18 mouse cellular contexts compared by ENCODE assay signal in the genomic region with DNA sequence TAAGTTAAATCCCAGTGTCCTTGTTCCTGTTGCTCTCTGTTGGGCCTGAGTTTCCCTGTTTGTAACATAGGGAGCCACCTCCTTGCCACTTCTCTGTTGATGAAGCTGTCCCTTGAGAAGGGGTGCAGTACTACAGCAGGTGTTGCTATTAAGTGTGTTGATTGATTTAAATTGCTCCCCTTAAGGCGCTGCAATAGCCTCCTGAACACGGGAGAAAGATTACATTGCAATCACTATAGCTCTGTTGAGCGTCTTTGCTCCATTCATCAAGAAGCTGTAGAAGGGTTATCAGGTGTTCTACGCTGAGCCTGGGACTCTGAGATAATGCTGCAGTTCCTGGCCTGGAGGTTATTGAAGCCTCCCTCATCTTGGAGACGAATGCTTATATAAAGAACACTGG.
"Had no signal": no experiment of that assay in that cellular context is flagged by ENCODE, and none has a peak within 500 bp of the region (broad histone marks: within the 10 kb centered on the region; RNA-seq: fewer than 3 reads in every experiment).

No protein-coding gene starts in this region.

- H3K27me3 ChIP-seq: lung, embryonic 15.5 days; megakaryocyte, embryonic 14.5 days; midbrain, embryonic 13.5 days; midbrain, embryonic 15.5 days; neural tube, embryonic 12.5 days; stomach, embryonic 15.5 days had no signal

- H3K4me3 ChIP-seq: lung, embryonic 15.5 days; megakaryocyte, embryonic 14.5 days; midbrain, embryonic 13.5 days; midbrain, embryonic 15.5 days; neural tube, embryonic 12.5 days; stomach, embryonic 15.5 days had no signal

- H3K4me1 ChIP-seq: lung, embryonic 15.5 days; megakaryocyte, embryonic 14.5 days; midbrain, embryonic 13.5 days; midbrain, embryonic 15.5 days; neural tube, embryonic 12.5 days; stomach, embryonic 15.5 days had no signal

- H3K9ac ChIP-seq: liver, postnatal 0 days; lung, embryonic 15.5 days; midbrain, embryonic 13.5 days; midbrain, embryonic 15.5 days; neural tube, embryonic 12.5 days; stomach, embryonic 15.5 days had no signal

- H3K4me2 ChIP-seq: lung, embryonic 15.5 days; midbrain, embryonic 11.5 days; midbrain, embryonic 13.5 days; midbrain, embryonic 15.5 days; neural tube, embryonic 12.5 days; stomach, embryonic 15.5 days had no signal

- H3K27ac ChIP-seq: lung, embryonic 15.5 days; macrophage; midbrain, embryonic 13.5 days; midbrain, embryonic 15.5 days; neural tube, embryonic 12.5 days; stomach, embryonic 15.5 days; stomach, postnatal 0 days had no signal

- ATAC-seq: liver, postnatal 0 days; lung, postnatal 0 days; midbrain, embryonic 13.5 days; midbrain, embryonic 15.5 days had no signal

- H3K36me3 ChIP-seq: lung, embryonic 15.5 days; midbrain, embryonic 13.5 days; midbrain, embryonic 15.5 days; neural tube, embryonic 12.5 days; stomach, embryonic 15.5 days had no signal

- DNase-seq: liver, postnatal 0 days; lung, adult 2 months; lung, postnatal 14 days; lung, postnatal 36 days; right cerebral cortex, postnatal 14 days; thymus, adult 2 months; thymus, postnatal 14 days; thymus, postnatal 36 days had no signal

- H3K9me3 ChIP-seq: lung, embryonic 15.5 days; midbrain, embryonic 13.5 days; midbrain, embryonic 15.5 days; neural tube, embryonic 12.5 days; stomach, embryonic 15.5 days had no signal
